Mouse (Mus musculus) heart, embryonic 13.5 days (tissue): ENCODE measurements around the gene Fam166b. TPM values are rescaled to one million over a fixed set of nuclear protein-coding genes. Genes with fewer than 3 reads are reported as not detected.

Experiments used
- ATAC-seq: fragments of 200-750 bp; cut with Nextera tagmentation; 2 replicates; pipeline ENCODE4 v1.8.0; 2017; ENCODE audit warnings: moderate TSS enrichment; ENCODE audit not compliant: insufficient number of reproducible peaks, low FRiP score, low TSS enrichment; ENCODE audit errors: extremely low read depth
- H3K27ac ChIP-seq: fragments of 300-500 bp; sonication (generic); replicated peaks from 2 replicates; pipeline ENCODE4 v1.5.1; 2015; ENCODE audit warnings: moderate library complexity, mild to moderate bottlenecking, inconsistent platforms
- H3K27me3 ChIP-seq: fragments of 300-500 bp; sonication (generic); replicated peaks from 2 replicates; pipeline ENCODE4 v1.6.1; 2015; ENCODE audit warnings: mild to moderate bottlenecking, inconsistent platforms
- H3K36me3 ChIP-seq: fragments of 300-500 bp; sonication (generic); 2 replicates; pipeline ENCODE4 v1.6.1; 2015; ENCODE audit warnings: mild to moderate bottlenecking, inconsistent platforms
- H3K4me1 ChIP-seq: fragments of 300-500 bp; sonication (generic); 2 replicates; pipeline ENCODE4 v1.6.1; 2015; ENCODE audit warnings: inconsistent platforms
- H3K4me2 ChIP-seq: fragments of 300-500 bp; sonication (generic); 2 replicates; pipeline ENCODE4 v1.6.1; 2015; ENCODE audit warnings: inconsistent platforms, mild to moderate bottlenecking, moderate library complexity
- H3K4me3 ChIP-seq: fragments of 300-500 bp; sonication (generic); 2 replicates; pipeline ENCODE4 v1.5.1; 2015; ENCODE audit warnings: moderate library complexity, mild to moderate bottlenecking, inconsistent platforms
- H3K9ac ChIP-seq: fragments of 300-500 bp; sonication (generic); 2 replicates; pipeline ENCODE4 v1.6.1; 2015; ENCODE audit warnings: inconsistent platforms, mild to moderate bottlenecking, moderate library complexity
- H3K9me3 ChIP-seq: fragments of 300-500 bp; sonication (generic); 2 replicates; pipeline ENCODE4 v1.6.1; 2016; ENCODE audit warnings: inconsistent platforms
- WGBS: fragments of 180-500 bp; shearing (Covaris S2); methylation state at CpG from one replicate; pipeline ENCODE4 v1.1.7; 2015; ENCODE audit warnings: mixed read lengths; 5-methylcytosine and 5-hydroxymethylcytosine counted together
- polyA plus RNA-seq: library from polyadenylated mRNA; unstranded; fragments of >200 nt; fragmentation: Nextera tagmentation; extraction: Ambion mirVana; gene quantifications from 2 replicates; pipeline ENCODE4 v1.2.1, GENCODE M21; 2015

Fam166b gene
- polyA plus RNA-seq, 1 experiment from 2014 or later: 0.11 TPM

- Histone ChIP-seq H3K9me3 (no peaks in the 10 kb centered on the region), H3K4me2 (peak overlapping the region; percentile 46), H3K36me3 (peaks cover 40% of the 10 kb centered on the region), H3K27ac (no peak overlapping the region), H3K4me3 (no peak overlapping the region), H3K4me1 (peaks cover 28% of the 10 kb centered on the region), H3K27me3 (peaks cover 66% of the 10 kb centered on the region), H3K9ac (peak overlapping the region; percentile 37; the same call in 1 of the 2 replicates)
- no peak; the same call in 1 of the 2 replicates for ATAC-seq
- WGBS: 37% methylated on average over 16 of the region's 16 CpGs
These were observed 613 bp downstream of the Fam166b start for GRCm38 (mm10) chr4:43428180-43428861.

DNA sequence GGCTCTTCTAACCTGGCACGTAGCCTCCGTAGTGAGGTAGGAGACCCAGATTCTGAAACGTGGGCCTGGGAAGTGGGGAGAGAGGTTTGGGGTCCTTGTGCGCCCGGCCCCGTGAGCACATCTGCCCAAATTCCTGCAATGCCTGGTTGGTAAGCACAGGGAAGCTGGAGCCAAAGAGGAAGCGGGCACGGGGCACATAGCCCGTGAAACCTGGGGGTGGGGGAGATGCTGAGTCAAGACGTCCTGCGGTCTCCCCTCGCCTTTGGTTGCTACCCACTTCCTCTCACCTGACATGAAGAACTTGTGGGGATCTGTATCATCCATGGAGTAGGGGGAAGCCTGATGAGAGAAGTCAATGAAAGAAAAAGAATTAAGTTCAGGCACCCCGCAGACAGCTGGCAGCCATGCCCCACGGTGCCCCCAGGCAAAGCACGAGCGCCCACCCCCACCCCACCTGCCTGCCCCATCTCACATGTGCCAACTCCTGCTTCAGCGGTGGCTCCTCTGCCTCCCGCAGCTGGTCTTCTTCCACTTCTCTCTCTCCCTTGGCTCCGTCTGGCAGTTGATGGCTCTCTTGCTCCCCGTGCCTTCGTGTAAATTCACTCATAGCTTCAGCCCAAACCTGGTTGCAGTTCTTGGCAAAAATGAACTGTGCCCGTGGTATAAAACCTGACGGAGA lies 1.3 kb downstream of the Fam166b start:
- H3K9ac ChIP-seq: 0 out of 2 replicates have a peak overlapping the region, but pooled peaks have one; percentile 1
- peaks cover 28% of the 10 kb centered on the region for H3K4me1 ChIP-seq
- H3K27ac ChIP-seq: no peak overlapping the region
- H3K9me3 ChIP-seq: no peaks in the 10 kb centered on the region
- peaks cover 46% of the 10 kb centered on the region for H3K36me3 ChIP-seq
- H3K4me2 ChIP-seq: no peak overlapping the region; the same call in 1 of the 2 replicates
- ATAC-seq: no peak
- H3K4me3 ChIP-seq: no peak overlapping the region
- WGBS: 29% methylated on average over 23 of the region's 23 CpGs
- peaks cover 68% of the 10 kb centered on the region for H3K27me3 ChIP-seq

- H3K27ac ChIP-seq: no peak overlapping the region
- peaks cover 68% of the 10 kb centered on the region for H3K27me3 ChIP-seq
- no peak overlapping the region for H3K9ac ChIP-seq
- no peak overlapping the region for H3K4me3 ChIP-seq
- 60% methylated on average over 10 of the region's 10 CpGs for WGBS
- no peak for ATAC-seq
- peaks cover 58% of the 10 kb centered on the region for H3K36me3 ChIP-seq
- peaks cover 26% of the 10 kb centered on the region for H3K4me1 ChIP-seq
- H3K4me2 ChIP-seq: no peak overlapping the region
- H3K9me3 ChIP-seq: no peaks in the 10 kb centered on the region
These were observed 2.4 kb downstream of the Fam166b start for GRCm38 (mm10) chr4:43426487-43426886.

GRCm38 (mm10) chr4:43425648-43426380 lies 3.1 kb downstream of the Fam166b start:
- H3K4me1 ChIP-seq: peaks cover 26% of the 10 kb centered on the region
- H3K9me3 ChIP-seq: no peaks in the 10 kb centered on the region
- no peak overlapping the region for H3K27ac ChIP-seq
- H3K36me3 ChIP-seq: peaks cover 61% of the 10 kb centered on the region
- WGBS: 36% methylated on average over 31 of the region's 31 CpGs
- peak overlapping the region; percentile 48; the same call in 1 of the 2 replicates for H3K9ac ChIP-seq
- peak overlapping the region; percentile 39 for H3K4me2 ChIP-seq
- H3K4me3 ChIP-seq: no peak overlapping the region
- H3K27me3 ChIP-seq: peaks cover 68% of the 10 kb centered on the region
- ATAC-seq: no peak

- Histone ChIP-seq H3K4me1 (peaks cover 29% of the 10 kb centered on the region), H3K9me3 (no peaks in the 10 kb centered on the region), H3K27ac (no peak overlapping the region), H3K4me3 (no peak overlapping the region), H3K27me3 (peaks cover 64% of the 10 kb centered on the region), H3K4me2 (peak overlapping the region; percentile 39), H3K36me3 (peaks cover 61% of the 10 kb centered on the region), H3K9ac (peak overlapping the region; percentile 48; the same call in 1 of the 2 replicates)
- ATAC-seq: no peak
- 33% methylated on average over 14 of the region's 14 CpGs for WGBS
These were observed 3.7 kb downstream of the Fam166b start for GRCm38 (mm10) chr4:43425197-43425596.

GRCm38 (mm10) chr4:43424072-43424471 lies 4.9 kb downstream of the Fam166b start:
- no peak for ATAC-seq
- 70% methylated on average over 9 of the region's 9 CpGs for WGBS

DNA sequence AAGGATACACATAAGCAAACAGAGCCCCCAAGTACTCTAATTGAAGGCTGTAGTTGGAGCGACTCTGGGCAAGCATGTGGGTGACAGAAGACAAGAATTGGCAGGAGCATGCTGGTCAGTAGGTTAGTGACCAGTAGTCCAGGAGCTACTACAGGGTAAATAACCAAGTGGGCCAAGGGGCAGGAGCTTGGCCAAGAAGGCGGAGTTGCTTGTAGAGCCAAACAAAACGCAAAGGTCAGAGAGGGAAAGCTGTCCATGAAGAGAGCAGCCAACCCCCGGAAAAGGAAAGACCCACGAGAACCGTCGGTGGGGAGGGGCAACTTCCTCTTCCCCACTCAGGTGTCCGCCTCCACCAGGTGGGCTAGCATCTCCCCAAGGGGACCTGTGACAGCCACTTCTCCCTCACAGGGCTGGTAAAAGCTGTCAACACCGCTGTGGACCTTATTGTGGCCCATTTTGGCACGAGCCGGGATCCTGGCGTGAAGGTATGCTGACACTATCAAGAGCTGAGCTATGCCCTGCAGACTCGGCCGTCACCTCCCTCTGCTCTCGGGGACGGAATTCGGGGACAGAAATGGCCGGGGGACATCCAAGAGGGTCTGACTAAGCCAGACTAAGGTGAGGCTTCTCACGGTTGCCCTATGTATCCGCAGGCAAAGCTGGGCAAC lies 5.5 kb downstream of the Fam166b start:
- no peak overlapping the region for H3K4me3 ChIP-seq
- 80% methylated on average over 20 of the region's 20 CpGs for WGBS
- no peak overlapping the region for H3K9ac ChIP-seq
- ATAC-seq: no peak
- no peak overlapping the region for H3K4me2 ChIP-seq
- H3K9me3 ChIP-seq: no peaks in the 10 kb centered on the region
- H3K27ac ChIP-seq: no peak overlapping the region
- peaks cover 53% of the 10 kb centered on the region for H3K27me3 ChIP-seq
- peaks cover 71% of the 10 kb centered on the region for H3K36me3 ChIP-seq
- peaks cover 38% of the 10 kb centered on the region for H3K4me1 ChIP-seq

More at GRCm38 (mm10) chr4:43424072-43424471, 4.9 kb downstream of the Fam166b start:
- Histone ChIP-seq H3K27me3 (peaks cover 57% of the 10 kb centered on the region), H3K4me1 (peaks cover 38% of the 10 kb centered on the region), H3K4me2 (no peak overlapping the region), H3K9me3 (no peaks in the 10 kb centered on the region), H3K36me3 (peaks cover 68% of the 10 kb centered on the region), H3K4me3 (no peak overlapping the region), H3K9ac (no peak overlapping the region), H3K27ac (no peak overlapping the region)

DNA sequence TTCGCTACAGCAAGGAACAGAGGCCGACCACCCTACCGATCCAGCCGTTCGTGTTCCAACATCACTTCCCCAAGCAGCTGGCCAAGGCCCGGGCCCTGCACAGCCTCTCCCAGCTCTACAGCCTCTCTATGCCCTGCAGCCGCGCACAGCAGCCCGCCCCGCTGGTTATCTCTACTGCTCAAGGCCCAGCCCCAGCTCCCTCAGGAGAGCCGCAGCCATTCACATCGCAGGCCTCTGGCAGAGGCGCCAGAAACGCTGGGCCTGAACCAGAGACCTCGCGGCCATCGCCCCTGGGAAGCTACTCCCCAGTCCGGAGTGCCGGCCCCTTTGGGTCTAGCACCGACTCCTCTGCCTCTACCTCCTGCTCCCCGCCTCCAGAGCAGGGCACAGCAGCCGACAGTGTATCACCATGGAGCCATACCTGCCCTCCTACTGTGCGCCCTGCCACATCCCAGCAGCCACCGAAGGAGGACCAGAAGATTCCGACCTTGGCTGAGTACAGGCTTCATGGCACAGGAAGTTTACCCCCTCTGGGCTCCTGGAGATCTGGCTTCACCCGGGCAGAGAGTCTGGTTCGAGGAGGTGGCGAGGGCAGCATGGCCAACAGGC lies 7.2 kb downstream of the Fam166b start:
- H3K27ac ChIP-seq: no peak overlapping the region
- no peak overlapping the region for H3K4me2 ChIP-seq
- WGBS: 63% methylated on average over 28 of the region's 28 CpGs
- no peak for ATAC-seq
- H3K9ac ChIP-seq: no peak overlapping the region
- H3K36me3 ChIP-seq: peaks cover 69% of the 10 kb centered on the region
- H3K4me3 ChIP-seq: no peak overlapping the region
- no peaks in the 10 kb centered on the region for H3K9me3 ChIP-seq
- H3K4me1 ChIP-seq: peaks cover 43% of the 10 kb centered on the region
- H3K27me3 ChIP-seq: peaks cover 36% of the 10 kb centered on the region

- Histone ChIP-seq H3K4me1 (peaks cover 38% of the 10 kb centered on the region), H3K27ac (0 out of 2 replicates have a peak overlapping the region, but pooled peaks have one; percentile 6), H3K9ac (peak overlapping the region; percentile 56), H3K36me3 (peaks cover 69% of the 10 kb centered on the region), H3K4me3 (no peak overlapping the region), H3K27me3 (peaks cover 22% of the 10 kb centered on the region), H3K4me2 (no peak overlapping the region), H3K9me3 (no peaks in the 10 kb centered on the region)
- no peak for ATAC-seq
- WGBS: 5% methylated on average over 6 of the region's 6 CpGs
These were observed 8.6 kb downstream of the Fam166b start for GRCm38 (mm10) chr4:43420305-43420704.

DNA sequence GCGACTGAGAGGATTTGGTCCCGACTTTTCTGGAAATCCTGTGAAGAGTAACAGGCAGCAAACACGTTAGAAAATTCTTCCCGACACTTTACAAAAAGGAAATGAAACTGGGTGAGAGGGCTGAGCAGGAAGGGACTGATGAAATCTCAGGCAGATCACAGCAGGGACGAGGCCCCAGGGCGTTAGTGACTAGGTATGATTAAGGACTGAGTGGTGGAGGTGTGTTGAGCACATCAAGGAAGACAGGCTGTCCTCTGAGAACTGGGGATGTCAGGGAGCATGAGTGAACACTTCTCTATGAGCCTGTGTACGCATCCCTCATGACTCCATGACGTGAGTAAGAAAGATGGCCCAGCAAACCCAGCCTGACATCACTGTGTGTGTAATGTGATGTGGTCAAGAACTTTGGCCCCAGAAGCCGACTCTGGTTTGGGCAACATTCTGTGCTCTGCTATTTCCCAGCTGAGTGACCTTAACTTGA lies 9.1 kb downstream of the Fam166b start:
- peaks cover 17% of the 10 kb centered on the region for H3K27me3 ChIP-seq
- peaks cover 69% of the 10 kb centered on the region for H3K36me3 ChIP-seq
- 57% methylated on average over 9 of the region's 9 CpGs for WGBS
- H3K27ac ChIP-seq: 0 out of 2 replicates have a peak overlapping the region, but pooled peaks have one; percentile 8
- H3K4me3 ChIP-seq: no peak overlapping the region
- peaks cover 38% of the 10 kb centered on the region for H3K4me1 ChIP-seq
- H3K4me2 ChIP-seq: 0 out of 2 replicates have a peak overlapping the region, but pooled peaks have one; percentile 5
- H3K9ac ChIP-seq: peak overlapping the region; percentile 56
- ATAC-seq: no peak
- no peaks in the 10 kb centered on the region for H3K9me3 ChIP-seq
